Mouse (Mus musculus) lung, adult 2 months (tissue): ENCODE measurements around the gene Tas2r143.

Source experiments
- CTCF ChIP-seq: fragments of 200-500 bp; IDR thresholded peaks from 2 replicates; pipeline ENCODE4 v1.5.1; 2011; ENCODE audit warnings: mild to moderate bottlenecking, low read length, control low read depth; ENCODE audit not compliant: insufficient read depth
- POLR2A ChIP-seq: fragments of 200-500 bp; IDR thresholded peaks from 2 replicates; pipeline ENCODE4 v1.6.1; 2011; ENCODE audit warnings: low read depth, mild to moderate bottlenecking, control low read depth, low read length, borderline replicate concordance; ENCODE audit errors: extremely low read depth

DNA sequence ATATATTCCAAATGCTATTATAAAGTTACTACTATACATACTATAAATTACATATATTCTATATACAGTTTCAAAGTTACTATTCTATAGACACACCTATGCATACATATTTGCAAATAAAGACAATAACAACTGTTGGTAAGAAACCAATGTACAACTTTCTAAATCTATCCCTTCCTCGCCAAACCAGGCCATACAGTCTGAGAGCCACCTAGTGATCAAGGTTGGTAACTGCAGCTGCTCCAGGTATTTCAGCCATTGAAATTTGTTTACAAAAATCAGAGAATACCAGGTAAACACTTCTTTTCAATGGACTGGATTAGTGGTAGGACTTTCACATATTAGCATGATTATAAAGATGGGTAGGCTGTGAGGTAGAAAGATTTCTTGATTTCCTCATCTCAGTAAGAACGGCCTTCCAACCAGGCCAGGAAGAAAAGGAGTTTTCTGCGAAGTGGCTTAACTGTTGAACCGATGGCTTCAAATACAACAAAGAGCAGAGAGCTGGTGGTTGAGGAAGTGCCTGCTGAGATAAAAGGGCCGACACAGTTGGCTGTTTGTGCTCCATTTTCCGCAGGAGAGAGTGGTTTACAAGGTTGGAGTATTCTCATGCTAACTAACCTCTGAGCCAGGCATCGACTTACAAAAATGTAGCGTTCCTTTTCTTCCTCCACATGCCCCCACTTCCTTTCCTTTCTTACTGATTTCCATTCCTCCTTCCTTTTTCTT lies 19.5 kb upstream of the Tas2r143 start:
- peak; percentile 46; the same call in 1 of the 2 replicates for TF ChIP-seq CTCF
- TF ChIP-seq POLR2A: no peak
